Mouse (Mus musculus) gastrocnemius, postnatal 25 days (tissue): ENCODE results near the gene Ripor3. TPM values are rescaled to one million over a fixed set of nuclear protein-coding genes. Genes with fewer than 3 reads are reported as not detected.

Experiments used
- DNase-seq: peaks from one replicate; pipeline ENCODE4 v3.0.0; 2022
- total RNA-seq, 2 experiments: library from RNA; stranded (reverse); gene quantifications; 1 replicate in 1 of 2; 2 replicates in 1 of 2; pipeline ENCODE4 v1.2.3; 2021

Ripor3 gene
- total RNA-seq, 2 experiments from 2014 or later, result 0.75 to 1.5 TPM

DNA sequence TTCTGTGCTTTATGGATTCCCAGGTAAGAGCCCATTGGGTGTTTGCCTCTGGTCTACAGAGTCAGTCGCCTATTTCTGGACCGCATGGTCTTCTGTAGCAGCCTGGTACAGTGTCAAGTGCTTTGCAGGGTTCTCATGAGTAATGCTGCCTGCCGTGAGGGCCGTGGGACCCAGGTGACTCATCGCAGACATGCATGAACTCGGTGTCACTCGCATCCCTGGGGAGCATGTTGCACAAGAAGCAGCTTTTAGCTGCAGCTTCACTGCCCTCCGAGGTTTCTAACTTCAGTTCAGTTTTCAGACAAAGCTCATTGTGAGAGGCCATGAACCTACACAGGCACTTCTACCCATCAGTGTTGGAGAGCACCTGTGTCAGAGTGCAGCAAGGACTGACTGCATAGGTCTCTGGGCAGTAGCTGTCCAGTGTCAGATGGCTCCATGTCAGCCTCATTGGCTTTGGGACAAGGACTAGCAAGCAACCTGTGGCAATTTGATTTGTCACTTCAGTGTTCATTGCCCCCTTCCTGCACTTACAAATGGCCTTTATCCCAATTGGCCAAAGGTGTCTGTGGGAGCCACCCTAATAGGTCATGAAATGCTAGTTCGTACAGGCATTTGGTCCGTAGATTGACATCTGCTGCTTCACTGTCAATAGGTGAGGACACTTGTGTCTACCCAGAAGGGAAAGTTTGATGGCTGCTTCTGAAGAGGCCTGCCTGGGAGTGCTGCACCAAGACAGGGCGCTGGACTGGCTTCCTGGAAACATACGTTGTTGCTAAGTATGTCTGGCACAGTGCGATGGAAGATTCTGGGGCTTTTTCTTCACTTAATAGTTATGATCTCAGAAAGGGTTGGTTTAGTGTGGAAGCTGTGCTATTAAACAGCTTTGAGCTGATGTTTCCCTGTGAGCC lies 58.9 kb downstream of the Ripor3 start:
- DNase-seq, result no peak

DNA sequence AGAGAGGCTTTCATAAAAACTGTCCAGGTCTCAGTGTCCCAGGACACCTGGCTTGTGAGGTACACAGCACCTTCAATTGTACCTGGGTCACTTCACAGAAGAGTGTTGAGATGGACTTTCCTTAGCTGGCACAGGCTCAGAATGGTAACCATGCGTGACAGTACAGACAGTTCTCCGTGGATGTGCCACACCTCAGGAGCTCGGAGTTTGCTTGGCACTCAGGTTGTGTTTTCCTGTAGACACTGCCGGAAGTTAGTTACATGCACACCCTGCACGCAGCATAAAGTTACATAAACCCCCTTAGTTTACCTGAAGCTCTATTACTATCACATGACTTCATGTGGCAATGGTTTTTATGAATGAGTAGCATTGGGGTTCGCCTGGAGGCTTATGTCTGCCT lies 59.7 kb downstream of the Ripor3 start:
- no peak for DNase-seq

DNA sequence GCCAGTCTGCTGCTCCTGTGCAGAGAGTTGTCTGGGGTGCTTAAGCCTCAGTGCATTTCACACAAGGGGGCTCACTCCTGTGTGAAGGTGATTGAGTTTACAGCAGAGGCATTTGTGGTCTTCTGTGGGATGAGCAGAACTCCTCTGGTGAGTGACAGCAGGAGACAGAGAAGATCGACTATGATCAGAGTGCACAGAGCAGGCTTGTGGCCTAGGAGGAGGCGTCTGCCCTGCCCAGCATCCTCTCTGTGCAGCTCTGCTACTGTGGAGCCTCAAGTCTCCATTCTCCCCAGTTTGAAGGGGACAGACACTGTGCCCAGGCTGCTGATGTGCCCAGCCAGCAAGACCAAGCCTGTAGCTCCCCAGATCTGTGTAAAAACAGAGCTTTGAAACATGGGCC lies 60.6 kb downstream of the Ripor3 start:
- DNase-seq, result no peak

DNA sequence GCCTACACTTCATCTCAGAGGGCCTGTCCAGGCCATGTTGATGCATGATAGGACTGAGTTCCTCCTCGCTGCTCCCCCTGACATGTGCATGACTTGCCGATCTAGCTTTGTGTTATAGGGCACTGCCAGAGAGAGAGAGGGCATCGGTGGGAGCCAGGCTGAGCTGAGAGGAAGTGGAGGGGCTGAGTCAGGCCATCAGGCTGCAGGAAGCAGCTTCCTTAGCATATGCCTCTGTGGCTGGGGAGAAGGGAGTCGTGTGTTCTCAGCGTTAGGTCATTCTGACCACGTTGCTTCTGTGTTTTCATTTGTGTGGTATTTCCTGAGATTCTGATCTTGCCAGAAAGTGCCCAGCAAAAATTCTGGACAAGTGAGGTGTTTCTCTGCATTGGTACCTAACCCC lies 61.2 kb downstream of the Ripor3 start:
- no peak for DNase-seq

DNA sequence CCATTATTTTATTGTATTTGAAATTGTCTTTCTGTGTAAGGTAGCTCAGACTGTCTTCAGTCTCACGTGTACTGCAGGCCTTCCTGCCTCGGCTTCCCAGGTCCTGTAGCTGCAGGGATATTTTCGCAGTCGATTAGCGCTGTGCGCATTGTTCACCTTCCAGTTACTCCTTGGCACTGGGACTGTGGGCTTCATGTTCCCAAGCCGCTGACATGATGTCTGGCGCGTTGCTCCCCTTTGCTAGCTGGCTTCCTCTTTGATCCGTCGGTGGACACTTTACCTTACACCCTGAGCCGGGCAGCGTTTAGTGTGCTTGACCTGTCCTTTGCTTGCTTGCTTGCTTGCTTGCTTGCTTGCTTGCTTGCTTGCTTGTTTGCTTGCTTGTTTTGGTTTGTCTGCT lies 61.9 kb downstream of the Ripor3 start:
- no peak for DNase-seq

DNA sequence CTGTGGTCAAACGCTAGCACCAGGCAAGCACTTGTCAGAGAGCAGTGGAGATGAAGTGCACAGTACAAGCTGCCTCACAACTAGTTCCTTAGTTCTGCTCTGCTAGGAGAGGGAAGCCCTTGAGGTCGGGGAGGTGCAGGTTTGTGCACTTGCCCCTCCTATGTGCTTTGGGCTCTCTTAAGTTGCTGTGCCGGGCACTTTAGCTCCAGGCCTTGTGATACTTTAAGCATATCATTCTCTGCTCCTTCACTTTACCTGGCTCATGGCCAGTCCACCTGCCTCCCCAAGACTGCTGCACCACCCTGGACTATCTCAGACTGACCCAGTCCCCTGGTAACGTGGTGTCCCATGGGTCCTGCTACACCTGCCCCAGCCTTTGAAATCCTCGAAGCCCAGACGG lies 62.4 kb downstream of the Ripor3 start:
- no peak for DNase-seq

DNA sequence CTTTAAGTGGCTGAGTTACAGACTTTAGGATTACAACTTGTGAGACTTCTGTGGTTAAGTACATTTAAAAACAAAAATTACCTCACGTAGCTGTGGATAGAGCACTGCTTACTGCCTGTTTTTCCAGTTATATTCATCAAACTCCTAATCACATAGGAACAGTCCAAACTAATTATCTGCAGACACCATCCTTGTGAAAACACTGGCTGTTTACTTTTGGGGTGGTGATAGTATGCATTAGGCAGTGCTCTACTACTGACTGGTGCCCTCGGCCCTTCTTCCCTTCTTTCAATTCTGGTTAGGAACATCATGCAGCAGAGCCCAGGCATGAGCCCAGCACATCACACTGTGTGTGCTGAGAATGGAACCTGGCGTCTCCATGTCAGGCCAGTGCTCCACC lies 63.2 kb downstream of the Ripor3 start:
- DNase-seq, result no peak

DNA sequence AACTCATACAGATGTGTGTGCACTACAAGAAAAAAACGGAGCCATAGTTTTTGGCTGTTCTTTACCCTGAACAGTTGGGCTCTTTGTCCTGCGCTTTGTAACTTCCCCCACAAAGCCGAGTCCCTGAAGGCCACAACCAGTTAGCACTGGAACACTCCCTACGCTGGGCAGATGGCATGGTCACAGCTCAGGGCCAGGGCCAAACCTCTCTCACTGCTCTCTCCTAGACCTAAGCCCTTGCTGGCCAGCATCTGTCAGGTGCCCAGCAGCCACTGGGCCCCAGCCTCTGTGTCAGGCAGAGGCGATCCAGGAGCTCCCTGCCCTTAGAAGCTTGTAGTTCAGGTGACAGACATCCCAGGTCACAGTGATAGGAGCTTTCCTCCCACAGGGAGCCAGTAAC lies 65.0 kb downstream of the Ripor3 start:
- DNase-seq, result peak; percentile 46

DNA sequence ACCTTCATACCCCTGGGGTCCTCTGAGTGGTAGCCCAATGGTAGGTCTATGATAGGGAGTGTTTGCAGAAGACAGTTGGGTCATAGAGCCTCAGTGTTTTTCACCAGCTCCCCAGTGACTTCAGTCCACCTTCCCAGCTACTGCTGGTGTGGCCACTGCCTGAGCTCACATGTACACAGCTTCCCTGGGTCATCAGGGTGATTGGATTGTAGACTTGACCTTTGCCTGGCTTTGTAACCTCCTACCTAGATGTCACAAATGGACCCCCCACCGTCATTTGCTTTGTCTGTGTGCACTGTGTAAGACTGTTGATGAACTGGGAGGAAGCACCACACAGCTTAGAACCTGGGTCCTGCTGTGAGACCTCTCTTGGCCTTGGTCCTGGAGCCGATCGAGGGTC lies 66.2 kb downstream of the Ripor3 start:
- DNase-seq, result no peak

DNA sequence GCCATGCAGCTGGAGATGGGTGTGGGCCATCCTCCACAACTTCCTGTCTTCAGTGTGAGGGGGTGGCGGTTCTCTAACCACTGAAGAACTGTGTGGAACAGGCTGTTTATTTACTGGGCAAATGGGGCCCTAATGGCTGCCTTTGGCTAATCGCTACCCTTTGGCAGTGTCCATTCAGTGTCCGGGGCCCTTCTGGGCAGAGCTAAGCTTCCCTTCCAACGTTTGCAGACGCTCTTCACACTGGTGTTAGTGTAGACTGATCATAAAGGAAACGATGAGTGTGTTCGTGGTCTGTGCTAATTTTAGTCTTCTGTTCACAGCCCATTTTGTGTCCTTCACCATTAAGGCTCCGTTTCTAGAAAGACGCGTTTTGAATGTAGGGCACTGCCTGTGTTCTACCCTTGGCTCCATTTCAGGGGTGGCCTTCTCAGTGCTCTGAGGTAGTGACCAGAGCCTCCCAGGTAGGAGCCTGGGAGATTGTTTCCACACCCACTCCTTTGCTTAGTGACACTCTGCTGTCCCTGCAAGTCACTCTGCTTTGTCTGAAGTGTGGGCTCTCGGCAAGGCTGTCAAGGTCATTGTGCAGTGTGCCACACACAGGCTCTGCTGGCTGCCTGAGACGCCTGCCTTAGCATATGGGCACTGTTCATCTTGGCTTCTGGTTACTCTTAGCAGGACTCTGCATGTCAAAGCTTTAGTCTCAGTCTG lies 67.3 kb downstream of the Ripor3 start:
- DNase-seq, result peak; percentile 57

DNA sequence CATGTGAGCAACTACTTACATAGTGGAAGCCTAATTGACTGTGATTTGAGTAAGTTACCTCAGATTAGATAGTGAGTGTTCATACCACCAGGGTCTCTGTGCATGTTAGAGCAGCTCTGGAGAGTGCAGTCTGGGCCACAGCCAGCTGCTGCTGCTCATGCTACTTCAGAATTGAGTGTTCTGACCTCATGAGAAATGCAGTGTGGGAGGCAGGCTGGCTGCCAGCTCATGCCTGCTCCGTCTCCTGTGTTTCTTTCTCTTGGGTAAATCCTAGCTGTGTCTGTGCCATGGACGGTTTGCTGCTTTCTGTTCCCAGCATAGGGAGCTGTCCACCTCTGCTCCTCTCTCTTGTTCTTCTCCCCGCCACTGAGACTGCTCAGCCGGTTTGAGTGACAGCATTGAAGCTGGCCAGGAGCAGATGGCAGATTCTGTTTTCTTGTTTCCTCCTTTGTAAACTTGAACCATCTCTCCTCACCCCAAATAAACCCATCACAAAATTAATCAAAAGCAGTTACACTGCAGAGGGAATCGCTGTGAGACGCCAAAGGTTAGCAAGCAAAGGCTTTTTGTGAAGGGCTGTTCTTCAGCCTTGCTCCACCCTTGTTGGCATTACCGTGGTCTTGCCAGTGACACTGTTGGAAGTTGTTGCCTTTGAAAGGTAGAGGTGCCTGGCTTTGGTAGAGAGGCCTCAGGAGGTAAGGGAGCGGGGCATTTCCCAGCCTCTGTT lies 68.1 kb downstream of the Ripor3 start:
- peak; percentile 63 for DNase-seq

DNA sequence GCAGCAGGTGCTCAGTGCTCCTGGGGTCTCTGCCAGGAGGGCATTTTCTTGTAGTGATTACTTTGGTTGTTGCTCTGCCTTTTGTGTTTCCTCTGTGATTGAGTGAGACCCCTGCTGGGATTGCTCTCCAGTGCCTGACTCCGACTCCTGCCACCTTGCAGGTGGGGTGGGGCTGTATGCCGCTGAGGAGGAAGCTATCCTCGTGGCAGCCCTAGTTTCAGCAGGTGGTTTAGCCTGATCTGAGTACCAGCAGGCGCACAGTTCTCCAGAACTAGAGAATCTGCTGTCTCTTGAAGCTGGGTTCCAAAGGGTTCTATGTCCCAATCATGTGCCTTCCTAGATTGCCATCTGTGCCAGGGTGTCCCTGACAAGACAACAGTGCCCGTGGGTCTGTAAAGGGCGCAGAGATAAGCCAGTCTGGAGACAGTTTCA lies 68.7 kb downstream of the Ripor3 start:
- DNase-seq, result no peak

DNA sequence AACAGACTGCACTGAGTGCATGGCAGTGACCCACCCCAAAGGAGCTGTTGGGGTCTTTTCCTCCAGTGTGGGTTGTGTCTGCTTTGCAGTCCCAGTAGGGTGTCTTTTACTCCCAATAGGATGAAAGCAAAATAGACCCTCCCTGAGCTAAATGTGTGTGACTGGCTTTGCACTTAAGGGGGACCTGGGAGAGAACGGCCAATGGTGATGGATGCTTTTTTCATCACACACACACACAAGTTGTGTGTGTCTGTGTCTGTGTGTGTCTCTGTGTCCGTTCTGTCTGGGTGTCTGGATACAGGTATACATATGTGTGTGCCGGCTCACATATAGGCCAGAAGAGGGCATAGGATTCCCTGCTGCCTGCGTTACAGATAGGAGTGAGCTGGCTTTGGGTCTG lies 69.1 kb downstream of the Ripor3 start:
- no peak for DNase-seq

DNA sequence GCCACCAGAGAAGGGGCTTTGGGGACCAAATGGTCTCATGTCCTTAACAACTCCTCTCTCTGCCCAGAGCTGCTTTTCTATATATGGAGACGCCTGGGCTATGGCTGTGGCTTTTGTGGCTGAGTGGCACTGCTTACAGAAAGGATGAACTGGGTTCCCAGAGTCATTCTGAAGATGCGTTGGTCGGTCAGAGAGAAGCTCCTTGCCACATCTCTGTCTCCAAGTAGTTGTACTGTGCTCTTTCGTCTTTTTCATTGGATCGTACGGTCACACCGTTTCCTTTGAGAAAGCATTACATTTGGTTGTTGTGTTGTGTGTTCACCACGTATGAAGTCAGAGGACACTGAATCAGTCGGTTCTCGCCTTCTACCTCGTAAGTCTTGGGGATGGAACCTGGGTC lies 69.8 kb downstream of the Ripor3 start:
- DNase-seq, result no peak

DNA sequence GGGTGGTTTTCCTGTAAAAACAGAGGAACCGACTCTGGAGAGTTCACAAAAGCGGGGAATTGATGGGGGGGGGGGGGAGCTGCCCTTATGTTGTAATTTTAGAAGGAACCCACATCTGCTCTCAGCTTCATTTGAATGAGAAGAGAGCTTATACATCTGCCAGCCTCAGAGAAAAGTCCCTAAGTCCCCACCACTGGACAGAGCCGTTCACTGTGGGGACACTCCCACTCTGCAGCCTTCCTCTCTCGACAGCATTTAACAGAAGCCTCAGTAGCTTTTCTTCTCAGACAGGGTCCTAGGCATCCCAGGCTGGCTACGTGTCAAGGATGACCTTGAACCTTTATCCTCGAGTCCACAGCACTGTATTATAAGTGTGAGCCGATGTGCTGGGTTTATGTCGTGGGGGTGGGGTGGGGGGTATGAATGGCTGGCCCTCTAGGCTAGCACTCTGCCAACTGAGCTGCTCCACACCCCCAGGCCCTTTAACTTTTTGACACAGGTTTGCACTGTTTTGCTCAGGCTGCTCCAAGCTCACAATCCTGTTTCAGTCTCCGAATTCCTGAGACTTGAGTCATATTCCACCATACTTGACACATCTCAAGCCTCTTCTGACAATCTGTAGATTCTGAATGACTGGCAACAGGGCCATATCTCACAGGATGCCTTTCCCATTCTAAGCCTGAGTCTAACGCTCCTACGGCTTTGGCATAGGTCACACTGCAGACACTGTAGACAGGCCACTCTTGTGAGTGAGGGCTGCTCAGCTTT lies 70.6 kb downstream of the Ripor3 start:
- no peak for DNase-seq

DNA sequence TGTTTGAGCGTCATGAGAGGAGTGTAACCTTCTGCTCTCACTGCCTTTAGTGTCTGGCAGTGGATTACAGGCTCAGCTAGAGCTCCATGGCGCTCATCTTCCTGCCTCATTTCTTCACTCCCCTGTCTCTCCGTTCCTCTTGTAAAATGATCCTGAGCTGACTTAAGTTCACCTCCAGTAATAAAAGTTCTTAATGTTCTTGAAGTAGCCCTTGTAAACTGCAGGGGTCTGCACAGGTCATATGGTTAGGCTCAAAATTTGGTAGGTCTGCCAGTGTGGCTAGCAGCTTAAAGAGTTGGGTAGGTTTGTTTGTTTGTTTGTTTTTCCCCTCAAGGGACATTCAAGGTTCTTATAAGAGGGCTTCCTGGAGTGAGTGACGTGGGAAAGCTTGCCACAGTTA lies 71.2 kb downstream of the Ripor3 start:
- no peak for DNase-seq

DNA sequence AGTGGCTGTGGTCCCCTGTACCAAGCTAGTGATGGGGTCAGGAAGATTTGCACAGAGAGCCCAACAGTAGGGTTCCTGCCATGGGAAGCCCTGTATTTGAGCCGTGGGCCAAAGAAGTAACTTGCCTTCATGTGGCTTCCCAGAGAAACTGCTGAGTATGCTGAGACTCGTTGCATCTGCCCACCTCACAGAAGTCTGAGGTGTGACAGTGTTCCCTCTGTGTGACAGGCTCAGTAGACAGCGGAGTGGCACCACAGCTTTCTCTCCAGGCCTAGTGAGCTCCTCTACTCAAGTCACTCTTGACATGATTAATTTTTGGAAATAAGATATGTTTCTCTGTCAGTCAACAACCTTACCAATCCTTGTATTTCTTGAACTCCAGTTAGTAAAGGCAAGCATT lies 71.6 kb downstream of the Ripor3 start:
- no peak for DNase-seq

DNA sequence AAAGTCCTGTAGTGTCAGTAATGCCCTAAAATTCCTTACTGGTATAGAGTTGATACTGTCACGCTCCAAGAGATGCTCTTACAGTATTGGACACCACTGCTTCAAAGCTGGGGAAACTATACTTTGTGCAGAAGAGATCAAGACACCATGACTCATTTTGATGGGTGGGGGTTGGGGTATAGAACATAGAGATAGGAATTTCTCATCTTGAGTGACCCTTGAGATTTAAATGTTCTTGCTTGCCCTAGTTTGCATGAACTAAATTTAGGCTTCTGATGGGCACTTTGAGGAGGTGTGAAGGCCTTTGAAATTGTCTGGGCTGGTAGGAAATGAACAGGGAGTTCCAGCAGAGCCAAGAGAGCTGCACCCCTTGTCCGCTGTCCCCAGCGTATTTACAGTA lies 74.5 kb downstream of the Ripor3 start:
- DNase-seq, result no peak

DNA sequence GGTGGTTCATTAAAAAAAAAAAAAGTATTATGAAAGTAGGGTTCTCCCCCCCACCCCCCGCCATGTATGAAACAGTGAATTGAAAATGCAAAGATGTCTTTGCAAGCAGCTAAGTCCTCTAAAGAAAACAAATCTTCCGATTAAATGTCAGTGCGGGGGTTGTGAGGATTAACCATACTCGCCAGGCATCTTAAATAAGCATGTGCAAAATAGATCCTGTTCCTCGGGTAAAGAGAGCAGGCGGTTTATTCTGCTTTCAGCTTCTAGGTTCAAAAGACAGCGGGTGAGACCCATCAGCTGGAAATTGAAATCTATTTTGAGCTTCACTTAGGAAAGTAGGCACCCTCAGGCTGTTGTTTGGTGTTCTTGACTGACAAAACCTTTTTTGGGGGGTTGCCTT lies 77.0 kb downstream of the Ripor3 start:
- no peak for DNase-seq

DNA sequence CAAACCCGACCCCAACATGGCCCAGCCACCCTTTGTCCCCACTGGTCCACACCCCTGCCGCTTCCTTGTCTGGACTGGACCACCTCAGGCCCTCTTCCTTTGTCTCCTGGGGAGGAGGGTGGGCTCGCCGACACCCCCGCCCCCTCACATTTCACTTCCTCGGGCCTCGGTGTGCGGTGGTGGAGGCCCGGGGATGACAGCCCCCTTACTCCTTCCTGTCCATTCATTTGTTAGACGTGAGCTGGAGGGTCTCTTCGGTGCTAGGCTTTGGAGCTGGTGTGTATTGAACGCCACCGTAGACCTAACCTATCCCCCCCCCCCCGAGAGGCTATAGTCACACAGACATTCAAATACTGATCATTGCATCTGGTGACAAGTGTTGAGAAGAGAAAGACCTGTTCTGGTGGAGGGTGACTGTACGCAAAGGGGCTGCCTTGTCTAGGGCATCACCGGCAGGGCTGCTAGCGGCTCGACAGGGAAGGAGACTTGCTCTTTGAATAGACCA lies 77.6 kb downstream of the Ripor3 start:
- no peak for DNase-seq

DNA sequence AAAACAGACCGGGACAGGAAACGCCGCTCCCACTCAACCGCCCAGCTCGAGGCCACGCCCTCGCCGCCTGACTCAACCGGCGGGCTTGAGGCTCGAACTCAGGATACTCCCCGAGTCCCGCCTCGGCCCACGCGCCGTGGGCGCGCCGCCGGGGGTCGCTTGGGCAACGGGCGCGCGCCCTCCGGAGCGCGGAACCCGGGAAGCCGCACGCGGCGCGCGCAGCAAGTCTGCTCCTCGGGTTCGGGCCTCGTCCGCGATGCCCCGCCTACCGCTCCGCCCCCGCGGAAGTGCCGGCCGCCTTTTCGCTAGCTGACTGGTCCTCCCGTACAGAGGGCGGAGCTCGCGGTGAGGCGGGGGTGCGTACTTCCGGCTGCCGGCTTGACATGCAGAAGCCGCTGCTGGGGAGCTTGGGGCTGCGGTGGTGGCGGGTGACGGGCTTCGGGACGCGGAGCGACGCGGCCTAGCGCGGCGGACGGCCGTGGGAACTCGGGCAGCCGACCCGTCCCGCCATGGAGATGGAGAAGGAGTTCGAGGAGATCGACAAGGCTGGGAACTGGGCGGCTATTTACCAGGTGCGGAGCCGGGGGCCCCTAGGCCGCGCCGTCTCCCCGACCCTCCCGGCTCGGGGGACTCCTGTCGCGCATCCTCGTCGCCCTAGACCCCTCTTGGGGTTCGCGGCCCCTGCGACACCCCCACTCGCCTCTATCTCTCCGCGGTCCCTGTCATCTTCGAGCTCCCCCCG lies 78.3 kb downstream of the Ripor3 start, which contains the start of gene Ptpn1:
TSS of gene Ptpn1 (plus strand) at position 73 of the 742 bp plus-strand sequence.
- peak; percentile 98 for DNase-seq
